Mouse (Mus musculus): Measurements from ENCODE around the gene Traf7. TPM values are rescaled to one million over a fixed set of nuclear protein-coding genes. Genes with fewer than 3 reads are reported as not detected.

Gene Traf7
- total RNA-seq, 2 experiments from 2014 or later = 101 to 105 TPM

DNA sequence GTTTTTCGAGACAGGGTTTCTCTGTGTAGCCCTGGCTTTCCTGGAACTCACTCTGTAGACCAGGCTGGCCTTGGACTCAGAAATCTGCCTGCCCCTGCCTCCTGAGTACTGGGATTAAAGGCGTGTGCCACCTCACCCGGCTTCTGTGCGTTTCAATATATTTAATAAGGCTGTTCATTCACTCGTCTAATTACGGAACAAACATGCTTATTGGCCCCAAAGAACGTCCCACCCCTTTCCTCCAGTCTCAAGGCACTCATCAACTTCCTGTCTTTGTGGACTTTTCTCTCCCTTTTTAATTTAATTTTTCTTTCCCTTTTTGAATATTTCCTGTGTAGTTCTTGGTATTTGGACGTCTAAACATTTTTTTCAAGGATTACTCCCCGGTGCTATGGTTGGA is 20.7 kb upstream of the Traf7 start:
- no peak for DNase-seq (ENCODE audit: low spot score in 2 of 2)

DNA sequence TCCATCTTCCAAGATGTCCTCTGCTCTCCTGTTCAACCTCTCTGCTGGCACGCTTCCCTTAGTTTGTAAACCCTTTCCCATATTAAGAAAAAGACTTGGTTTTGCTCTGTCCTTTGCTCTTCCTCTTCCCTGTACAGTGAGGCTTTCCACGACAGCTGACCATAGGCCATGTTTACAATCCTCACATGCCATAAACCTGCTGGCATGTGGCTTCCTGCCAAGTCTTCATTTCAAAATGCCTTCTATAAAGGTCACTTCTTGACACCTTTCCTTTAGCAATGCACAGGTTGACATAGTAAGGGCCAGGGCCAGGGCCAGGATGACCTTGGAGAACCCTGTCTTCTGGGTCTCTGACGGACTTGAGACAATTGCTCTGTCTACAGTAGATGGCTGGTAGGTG is 18.5 kb upstream of the Traf7 start:
- DNase-seq (ENCODE audit: low spot score in 2 of 2) = no peak

DNA sequence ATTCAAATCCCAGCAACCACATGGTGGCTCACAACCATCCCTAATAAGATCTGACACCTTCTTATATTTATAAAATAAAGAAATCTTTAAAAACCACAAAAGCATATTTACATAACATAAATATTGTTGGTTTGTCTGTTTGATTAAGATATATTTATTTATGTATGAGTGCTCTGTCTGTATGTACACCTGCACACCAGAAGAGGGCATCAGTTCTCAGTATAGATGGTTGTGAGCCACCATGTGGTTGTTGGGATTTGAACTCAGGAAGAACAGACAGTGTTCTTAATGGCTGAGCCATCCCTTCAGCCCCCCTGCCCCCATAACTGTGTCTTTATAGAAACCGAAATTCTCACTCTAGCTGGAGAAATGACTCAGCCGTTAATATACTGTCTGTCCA is 17.5 kb upstream of the Traf7 start:
- DNase-seq (ENCODE audit: low spot score in 2 of 2) = no peak

DNA sequence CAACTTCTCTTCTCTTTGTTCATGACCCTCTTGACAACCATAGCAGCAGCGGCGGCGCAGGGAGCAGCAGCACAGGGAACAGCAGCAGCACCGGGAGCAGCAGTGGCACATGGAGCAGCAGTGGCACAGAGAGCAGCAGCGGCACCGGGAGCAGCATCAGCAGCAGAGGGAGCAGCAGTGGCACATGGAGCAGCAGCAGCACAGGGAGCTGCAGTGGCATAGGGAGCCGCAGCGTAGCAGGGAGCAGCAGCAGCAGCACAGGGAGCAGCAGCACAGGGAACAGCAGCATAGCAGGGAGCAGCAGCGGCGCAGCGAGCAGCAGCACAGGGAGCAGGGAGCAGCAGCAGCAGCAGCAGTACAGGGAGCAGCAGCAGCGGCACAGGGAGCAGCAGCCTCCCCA is 16.9 kb upstream of the Traf7 start:
- DNase-seq (ENCODE audit: low spot score in 2 of 2) = no peak

DNA sequence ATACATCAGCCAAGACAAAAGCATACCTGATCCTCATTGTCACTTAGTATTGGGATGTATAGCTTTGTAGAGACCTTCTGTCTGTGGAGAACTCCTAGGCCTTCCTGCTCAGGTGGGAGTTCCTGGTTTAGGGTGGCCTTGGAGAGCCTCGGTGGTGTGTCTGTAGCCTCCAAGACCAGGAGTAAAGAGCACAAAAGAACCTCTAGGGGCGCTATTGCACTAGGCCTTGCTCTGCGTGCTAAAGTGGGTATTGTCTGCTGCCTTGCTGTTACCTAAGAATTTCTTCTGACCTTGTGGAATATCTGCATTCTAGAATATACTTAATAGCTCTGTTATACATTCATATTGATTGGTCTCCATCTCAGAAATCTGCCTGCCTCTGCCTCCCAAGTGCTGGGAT is 12.6 kb upstream of the Traf7 start:
- DNase-seq (ENCODE audit: low spot score in 2 of 2) = peak in 1 of 2 experiments; percentile 29

DNA sequence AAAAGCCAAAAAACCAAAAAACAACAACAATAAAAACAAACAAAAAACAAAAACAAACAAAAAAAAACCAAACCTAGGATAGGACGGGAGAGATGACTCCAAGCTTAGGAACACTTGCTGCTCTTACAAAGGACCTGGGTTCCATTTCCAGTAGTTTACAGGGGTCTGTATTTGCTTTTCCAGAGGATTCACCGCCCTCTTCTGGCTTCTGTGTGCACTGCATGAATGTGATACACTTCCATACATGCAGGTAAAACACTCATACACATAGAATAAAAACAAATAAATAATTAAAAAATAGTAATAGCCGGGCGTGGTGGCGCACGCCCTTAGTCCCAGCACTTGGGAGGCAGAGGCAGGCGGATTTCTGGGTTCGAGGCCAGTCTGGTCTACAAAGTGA is 11.2 kb upstream of the Traf7 start:
- DNase-seq (ENCODE audit: low spot score in 2 of 2) = peak; percentile 36 to 64

DNA sequence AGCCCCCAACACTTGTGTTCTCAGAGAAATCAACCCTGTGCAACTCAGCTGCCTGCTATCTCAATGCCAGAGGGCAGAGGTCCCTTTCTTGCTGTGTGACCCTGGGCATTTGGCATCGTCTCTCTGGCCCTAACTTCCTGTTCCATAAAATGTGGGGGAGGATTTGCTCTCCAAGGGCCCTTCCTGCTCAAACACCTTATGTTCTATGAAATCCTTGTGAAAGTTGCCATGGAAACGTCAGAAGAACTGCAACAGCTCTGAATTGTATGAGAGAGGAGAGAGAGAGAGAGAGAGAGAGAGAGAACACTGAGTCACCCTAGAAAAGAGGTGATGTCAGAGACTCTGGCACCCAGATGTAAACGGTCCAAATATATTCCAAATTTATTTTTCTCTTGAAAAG is 9.8 kb upstream of the Traf7 start:
- DNase-seq (ENCODE audit: low spot score in 2 of 2) = no peak

DNA sequence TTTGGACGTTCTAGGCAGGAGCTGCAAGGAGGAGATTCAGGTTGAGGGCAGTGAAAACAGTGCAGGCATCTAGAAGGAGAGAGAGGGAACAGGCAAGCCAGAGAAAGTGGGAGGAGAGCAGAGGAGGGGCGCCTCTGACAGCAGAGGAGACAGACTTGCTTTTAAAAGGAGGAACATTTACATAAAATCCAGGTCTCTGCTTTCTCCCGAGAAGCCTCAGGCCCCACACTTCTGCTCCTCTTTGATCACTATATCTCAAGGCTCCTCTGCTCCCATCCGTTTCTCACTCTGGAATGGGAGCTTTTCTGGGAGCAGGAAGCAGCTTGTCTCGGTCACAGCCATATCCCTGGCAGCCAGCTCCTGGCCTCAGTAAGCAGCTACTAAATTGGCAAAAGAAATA is 7.6 kb upstream of the Traf7 start:
- no peak for DNase-seq (ENCODE audit: low spot score in 2 of 2)

DNA sequence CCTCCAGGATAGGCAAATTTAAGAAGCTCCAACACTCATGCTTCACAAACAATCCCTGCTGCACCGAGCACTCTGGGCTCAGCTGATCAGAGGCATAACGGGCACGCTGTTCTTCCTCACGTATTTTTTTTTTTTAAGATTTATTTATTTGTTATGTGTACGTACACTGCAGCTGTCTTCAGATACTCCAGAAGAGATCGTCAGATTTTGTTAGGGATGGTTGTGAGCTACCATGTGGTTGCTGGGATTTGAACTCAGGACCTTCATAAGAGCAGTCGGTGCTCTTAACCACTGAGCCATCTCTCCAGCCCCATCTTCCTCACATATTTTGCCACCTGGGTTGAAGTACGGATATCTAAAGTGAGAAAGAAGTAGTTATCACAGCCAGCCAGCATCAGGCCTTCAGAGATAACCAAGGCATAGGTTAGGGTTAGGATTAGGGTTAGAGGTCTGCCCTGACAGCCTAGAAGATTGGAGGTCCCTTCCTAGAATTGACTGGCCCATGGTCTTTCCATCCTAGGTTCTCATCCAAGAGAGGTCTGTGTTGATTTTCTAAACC is 6.5 kb upstream of the Traf7 start, which contains the start of gene Rab26:
Gene Rab26, minus strand, starts transcription at position 51 of the 559 bp plus-strand sequence.
- DNase-seq (ENCODE audit: low spot score in 2 of 2) = no peak

DNA sequence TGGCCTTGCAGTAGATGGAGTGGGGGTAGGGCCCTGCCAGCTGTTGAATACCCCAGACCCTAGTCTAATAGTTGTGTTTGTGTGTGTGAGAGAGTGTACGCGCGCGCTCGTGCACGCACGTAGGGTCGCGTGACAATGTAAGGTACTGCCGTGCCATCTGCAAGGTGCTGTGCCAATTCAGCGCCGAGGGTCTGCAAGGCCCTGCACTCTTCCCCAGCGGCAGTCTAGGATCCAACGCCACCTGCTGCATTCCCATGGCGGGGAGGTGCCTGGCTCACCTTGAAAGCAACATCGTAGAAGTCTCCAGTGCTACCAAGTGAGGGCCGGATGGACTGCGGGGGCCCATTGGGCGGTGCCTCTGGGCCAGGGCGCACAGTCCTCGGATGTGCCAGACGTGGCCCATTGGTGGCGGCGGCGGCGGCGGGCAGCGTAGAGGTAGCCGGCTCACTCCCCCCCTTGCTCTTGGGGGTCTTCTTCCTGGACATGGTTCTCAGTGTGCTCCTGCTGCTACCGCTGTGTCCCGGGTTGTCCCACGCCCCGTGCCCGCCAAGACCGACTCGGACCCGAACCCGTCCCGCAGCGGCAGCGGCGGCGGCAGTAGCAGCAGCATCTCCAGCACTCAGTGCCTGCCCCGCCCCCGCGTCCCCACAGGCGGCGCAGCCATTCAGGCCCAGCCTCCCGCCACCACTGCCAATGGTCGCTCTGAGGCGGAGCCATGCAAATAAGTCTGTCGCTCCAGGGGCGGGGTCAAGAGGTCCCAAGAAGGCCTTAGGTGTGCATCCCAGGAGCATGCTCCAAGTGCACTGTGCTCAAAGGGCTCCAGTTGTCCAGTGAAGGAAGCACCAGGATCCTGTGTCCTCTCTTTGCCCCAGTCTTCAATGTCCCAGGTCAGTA is 5.6 kb upstream of the Traf7 start:
- DNase-seq (ENCODE audit: low spot score in 2 of 2) = peak; percentile 83 to 84

DNA sequence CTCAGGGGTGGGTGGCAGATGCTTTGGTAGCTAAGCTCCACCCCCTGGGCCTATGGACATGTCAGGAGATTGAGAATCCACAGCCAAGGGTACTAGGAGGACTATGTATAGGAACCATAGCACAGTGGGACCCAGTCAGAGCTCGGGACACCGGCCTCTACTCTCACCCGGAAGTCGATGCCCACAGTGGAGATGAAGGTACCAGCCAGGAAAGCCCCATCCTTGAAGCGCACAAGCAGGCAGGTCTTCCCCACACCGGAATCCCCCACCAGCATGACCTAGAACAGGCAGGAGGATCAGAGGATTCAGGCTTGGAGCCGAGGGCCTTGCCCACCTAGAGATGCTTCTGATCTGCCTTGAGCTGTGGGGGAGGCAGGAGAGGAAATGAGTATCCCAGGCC is 4.3 kb upstream of the Traf7 start:
- DNase-seq (ENCODE audit: low spot score in 2 of 2) = no peak

DNA sequence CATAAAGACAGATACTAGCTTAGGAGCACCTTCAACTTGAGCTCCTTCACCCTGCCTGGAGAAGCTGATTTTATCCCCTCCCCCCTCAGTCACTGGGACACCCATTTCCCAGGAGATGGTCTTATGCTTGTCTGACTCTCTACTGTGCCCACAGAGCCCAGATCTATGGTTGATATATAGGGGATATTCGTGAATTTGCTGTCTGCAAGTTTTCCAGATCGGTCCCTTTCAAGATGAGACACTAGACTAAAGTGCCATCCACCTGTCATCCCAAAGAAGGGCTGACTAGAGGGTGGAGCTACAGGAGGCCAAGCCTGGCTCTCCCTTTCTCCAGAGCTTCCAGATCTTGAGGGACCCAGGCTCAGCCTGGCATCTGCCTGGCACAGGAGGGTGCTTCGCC is 3.3 kb upstream of the Traf7 start:
- DNase-seq (ENCODE audit: low spot score in 2 of 2) = no peak

DNA sequence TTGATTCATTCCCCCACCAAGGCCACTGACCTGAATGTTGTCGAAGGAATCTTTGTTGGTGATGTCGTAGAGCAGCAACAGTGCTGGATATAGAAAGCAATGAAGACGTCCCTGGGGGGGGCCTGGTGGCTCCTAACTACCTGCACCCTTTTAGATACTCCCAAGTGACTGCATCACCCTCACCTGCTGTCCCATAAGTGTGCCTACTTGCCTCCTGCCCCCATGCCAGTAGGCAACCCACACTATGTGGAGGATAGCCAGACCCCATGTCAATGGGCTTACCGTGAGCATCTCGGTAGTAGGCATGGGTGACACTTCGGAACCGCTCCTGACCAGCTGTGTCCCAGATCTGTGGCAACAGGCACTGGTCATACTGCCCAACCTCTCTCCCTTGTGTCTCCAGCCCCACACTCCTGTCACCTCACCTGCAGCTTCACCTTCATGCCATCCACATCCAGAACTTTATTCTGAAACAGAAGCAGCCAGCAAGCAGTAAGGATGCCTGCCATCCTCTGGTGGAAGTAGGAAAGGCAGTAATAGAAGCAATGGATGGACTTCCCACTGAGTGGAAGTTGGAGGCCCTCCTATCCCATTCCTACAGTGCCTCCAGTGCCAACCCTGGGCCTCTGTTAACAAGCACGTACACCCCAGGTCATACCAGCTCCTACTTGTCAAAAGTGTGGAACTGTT is 2.8 kb upstream of the Traf7 start:
- no peak for DNase-seq (ENCODE audit: low spot score in 2 of 2)

DNA sequence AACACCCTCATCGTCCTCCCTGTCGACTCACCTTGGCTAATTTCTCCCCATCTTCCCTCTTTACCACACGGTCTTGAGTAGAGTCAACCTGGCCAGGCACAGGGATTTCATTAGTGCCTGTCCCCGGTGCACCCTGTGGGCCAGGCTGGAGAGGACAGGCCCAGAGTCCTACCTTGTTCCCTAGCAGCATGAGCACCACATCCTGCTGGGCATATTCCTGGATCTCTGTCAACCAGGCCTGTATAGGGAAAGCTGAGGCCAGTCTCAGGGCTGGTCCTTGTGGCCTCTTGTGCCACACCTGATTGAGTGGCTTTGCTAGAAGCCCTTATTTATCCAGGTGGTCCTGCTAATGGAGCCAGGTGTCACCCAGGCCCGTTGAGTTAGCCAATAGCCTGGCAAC is 2.1 kb upstream of the Traf7 start:
- no peak for DNase-seq (ENCODE audit: low spot score in 2 of 2)

DNA sequence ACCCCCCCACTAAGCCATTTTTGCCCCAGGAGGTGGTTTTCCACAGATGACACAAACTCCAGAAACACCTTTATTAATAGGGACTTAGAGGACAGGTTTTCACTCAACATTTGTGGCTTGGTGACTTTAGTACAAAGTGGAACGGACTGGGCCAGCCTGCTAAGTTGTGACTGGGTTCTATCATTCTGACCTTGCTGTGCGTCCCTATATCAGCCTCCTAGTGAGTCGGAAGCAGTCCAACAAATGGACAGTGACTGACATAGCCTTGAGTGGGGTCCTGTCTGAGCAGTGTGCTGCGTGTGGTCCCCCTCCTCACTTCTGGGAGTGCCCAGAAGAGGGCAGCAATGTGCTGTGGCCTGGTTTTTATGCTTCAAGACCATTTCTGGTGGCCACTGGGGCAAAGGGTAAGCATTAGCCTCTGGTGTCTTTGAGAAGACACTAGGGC is 1.3 kb upstream of the Traf7 start:
- DNase-seq (ENCODE audit: low spot score in 2 of 2) = peak; percentile 42 to 59

DNA sequence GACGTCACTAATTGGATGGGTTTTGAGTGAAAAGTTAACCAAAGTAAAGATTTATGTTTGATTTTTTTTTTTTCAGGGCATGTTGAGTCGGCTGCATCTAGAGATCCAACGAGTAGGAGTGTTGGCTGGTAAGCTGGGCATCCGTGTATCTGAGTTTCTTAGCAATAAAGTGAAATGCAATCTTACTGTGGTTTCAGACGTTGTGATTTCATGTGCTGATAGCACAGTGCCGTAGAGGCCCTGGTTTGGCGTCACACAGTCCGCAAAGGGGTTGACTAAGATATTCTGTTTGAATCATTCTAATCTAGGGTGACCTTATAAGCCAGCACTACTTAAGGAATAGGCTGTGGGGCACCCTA is 801 bp upstream of the Traf7 start:
- DNase-seq (ENCODE audit: low spot score in 2 of 2) = no peak

DNA sequence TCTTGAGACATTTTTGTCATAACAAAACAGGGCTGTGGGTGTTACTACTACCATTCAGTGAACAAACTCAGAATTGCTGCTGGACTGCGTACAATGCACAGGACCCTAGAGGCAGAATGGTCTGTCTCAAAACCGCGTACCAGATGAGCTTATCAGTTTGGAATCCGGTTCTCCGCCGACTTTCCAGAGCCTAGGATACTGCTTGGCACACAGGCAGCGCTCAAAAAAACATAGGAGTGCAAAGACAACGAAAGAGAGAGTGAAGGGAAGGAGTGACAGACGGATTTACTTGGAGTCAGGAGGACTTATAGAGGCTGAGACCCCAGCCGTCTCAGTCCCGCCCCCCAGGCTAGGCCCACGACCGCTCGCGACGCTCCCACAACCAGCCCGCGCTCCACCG is 423 bp downstream of the Traf7 start:
- DNase-seq (ENCODE audit: low spot score in 2 of 2) = no peak

DNA sequence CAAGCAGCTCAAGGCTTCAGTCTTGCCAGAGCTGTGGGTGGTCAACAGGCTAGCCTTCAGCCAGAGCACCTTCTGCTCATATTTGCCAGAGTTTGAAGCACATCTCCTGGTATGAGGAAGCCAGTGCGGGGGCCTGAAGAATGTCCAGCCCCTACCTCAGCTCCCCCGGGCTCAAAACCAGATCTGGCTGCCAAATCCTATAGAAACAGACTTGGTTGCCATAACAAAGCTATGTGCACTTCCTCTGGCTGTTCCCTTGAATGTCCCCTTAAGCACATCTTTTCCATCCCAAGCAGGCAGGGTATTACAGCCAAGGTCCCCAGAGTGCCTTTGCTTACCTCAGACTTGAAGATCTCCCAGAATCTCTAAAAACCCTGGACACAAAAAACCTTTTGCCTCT is 3.0 kb downstream of the Traf7 start:
- no peak for DNase-seq (ENCODE audit: low spot score in 2 of 2)

DNA sequence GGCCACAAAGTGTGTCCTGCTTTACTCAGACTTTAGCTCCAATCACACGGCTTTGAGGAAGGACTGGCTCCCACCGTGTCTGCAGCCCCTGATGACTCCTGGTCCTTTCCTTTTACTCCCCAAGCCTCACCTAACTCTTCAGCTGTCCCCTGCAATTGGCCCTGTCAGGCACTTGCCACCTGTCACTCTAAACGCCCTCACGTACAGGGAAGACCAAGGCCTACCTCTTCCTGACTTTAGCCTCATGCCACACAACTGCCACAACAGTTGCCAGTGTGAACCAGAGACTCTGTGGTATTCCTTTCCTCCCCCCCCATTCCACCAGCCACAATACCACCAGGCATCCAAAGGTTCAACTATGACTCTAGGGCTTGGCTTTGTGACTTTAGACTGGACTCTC is 7.3 kb downstream of the Traf7 start:
- no peak for DNase-seq (ENCODE audit: low spot score in 2 of 2)

DNA sequence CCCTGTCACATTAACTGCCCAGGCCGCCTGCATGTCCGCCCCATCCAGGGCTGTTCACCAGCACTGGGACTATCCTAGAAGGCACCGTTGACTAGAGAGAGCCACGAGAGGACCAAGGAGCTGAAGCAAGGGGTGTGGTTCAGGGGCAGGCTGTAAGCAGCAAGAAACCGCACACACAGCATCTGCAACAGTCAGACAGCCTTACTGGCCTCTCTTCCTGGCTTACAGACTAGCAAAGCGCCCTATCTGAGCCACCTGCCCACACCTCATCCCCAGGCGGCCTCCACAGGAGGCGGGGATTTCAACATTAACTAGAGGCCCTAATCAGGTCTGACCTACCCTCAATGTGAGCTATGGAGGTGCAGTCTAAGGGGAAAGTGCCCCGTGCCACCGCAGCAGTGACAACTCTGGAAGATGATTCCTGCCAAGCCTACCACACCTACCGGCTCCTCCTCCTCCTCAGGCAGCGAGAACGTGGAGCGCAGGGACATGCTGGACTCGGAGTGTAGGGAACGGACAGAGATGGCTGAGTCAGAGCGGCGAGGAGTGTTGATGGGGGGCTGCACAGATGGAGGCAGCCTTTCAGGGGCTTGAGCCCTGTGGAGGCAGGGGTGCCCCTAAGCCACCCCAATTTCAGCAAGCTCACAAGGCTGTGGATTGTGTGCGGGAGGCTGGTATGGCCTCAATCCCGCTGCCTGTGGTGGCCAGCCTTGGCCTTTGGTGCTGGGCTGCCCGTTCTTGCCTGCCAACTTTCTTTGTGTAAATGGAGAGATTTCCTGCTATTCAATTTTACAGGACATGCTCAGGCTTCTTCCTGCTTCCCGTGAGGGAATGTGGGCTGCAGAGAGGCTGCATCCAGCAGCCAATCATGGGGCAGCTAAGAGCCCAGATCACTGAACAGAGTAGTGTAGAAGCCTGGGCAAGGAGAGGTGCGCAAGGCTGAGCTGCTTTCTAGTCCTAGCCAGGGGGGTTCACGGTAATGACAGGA is 13.2 kb downstream of the Traf7 start:
- DNase-seq (ENCODE audit: low spot score in 2 of 2) = no peak

DNA sequence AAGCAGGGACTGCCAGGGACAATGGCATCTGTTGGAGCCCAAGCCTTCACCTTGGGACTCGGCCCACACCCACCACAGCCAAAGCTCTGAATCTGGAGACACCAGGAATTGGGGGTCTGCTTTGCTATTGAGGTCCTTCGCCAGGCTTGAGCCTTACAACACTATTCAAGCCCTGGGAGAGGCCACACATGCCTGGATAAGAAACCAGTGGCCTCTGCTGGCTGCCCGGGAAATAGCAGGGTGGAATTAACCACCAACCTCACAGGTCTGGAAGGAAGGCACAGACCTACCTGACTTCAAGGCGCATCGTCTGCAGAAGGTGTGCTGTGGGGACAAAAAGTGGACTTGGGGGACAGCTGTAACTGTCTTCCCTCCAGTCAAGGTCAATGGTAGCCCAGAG is 14.1 kb downstream of the Traf7 start:
- peak in 1 of 2 experiments; percentile 42 for DNase-seq (ENCODE audit: low spot score in 2 of 2)

All from adrenal gland, adult 18-20 months (tissue).